22 mouse cellular contexts compared by ENCODE assay signal in the genomic region with DNA sequence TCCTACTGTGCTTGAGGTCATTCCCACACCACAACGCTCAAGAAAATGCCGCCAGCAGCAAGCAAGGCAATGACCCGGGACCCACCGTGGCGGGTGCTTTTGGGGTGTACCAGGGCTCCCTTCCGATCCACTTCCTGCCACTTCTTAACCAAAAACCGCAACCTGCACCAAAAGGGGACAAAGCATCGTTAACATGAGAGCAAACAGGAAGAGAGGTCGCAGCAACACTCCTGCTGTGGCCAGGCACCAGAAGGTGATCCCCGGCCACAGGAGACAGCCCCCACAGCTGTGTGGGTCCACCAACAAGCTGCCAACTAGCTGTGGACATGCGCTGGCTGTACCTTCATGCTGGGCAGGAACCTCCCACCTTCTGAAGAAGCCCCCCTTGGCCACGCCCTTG. TPM values are rescaled to one million over a fixed set of nuclear protein-coding genes. Genes with fewer than 3 reads are reported as not detected.
A peak's percentile ranks its signal among the peaks of the same experiment; 100 is the strongest.
DNase-seq lines count a peak whose midpoint lies in the region; ATAC-seq and TF ChIP-seq lines count a peak whose summit lies in the region.
"Had no signal": no experiment of that assay in that cellular context is flagged by ENCODE, and none has a peak within 500 bp of the region (broad histone marks: within the 10 kb centered on the region; RNA-seq: fewer than 3 reads in every experiment).

No protein-coding gene starts in this region.

- no peak for ATAC-seq in liver, postnatal 0 days
- no peak for ATAC-seq in liver, embryonic 12.5 days
- peak; percentile 79 for ATAC-seq in common myeloid progenitor, adult 5-6 weeks (replicated peaks; ENCODE audit: low read depth, poor library complexity, severe bottlenecking)
- ATAC-seq in hindbrain, embryonic 16.5 days = no peak
- ATAC-seq: midbrain, embryonic 13.5 days had no signal

- no peak overlapping the region for H3K4me2 ChIP-seq in liver, postnatal 0 days (ENCODE audit: low read depth, low read length)
- no peak overlapping the region for H3K4me2 ChIP-seq in liver, embryonic 12.5 days
- H3K4me2 ChIP-seq in hindbrain, embryonic 16.5 days (ENCODE audit: low read length) = no peak overlapping the region
- H3K4me2 ChIP-seq: forebrain, embryonic 12.5 days; heart, embryonic 15.5 days; liver, embryonic 13.5 days; midbrain, embryonic 13.5 days had no signal

- peak; percentile 22 for DNase-seq in liver, postnatal 0 days
- DNase-seq in natural killer cell, adult 2 months (ENCODE audit: low spot score in 2 of 2) = peak; percentile 47 to 53
- peak; percentile 57 to 68 for DNase-seq in thymus, postnatal 36 days
- DNase-seq in Muller cell, postnatal 12 days (ENCODE audit: inconsistent ontology term) = no peak
- no peak for DNase-seq in midbrain, embryonic 10.5 days (ENCODE audit: low spot score)
- DNase-seq: adrenal gland, adult 8-10 months; cerebellum, adult 8-10 months; embryo, embryonic 11 days; heart, adult 11 months; kidney, adult 11 months; kidney, postnatal 4 days; liver, embryonic 13.5 days; lung, postnatal 10 days; right cerebral cortex, postnatal 25 days had no signal

- H3K4me1 ChIP-seq in liver, postnatal 0 days (ENCODE audit: insufficient read depth) = no peaks in the 10 kb centered on the region
- H3K4me1 ChIP-seq in liver, embryonic 12.5 days = no peaks in the 10 kb centered on the region
- no peaks in the 10 kb centered on the region for H3K4me1 ChIP-seq in hindbrain, embryonic 16.5 days (ENCODE audit: control insufficient read depth, insufficient read depth, low read depth, low read length)
- no peaks in the 10 kb centered on the region for H3K4me1 ChIP-seq in midbrain, embryonic 10.5 days
- H3K4me1 ChIP-seq: forebrain, embryonic 12.5 days; heart, embryonic 15.5 days; limb, embryonic 10.5 days; liver, embryonic 13.5 days; midbrain, embryonic 13.5 days had no signal

- WGBS in liver, postnatal 0 days (ENCODE audit: insufficient replicate concordance) = 52% methylated on average over 12 of the region's 12 CpGs
- 76% methylated on average over 12 of the region's 12 CpGs for WGBS in liver, embryonic 12.5 days (ENCODE audit: insufficient replicate concordance)
- 95% methylated on average over 12 of the region's 12 CpGs for WGBS in hindbrain, embryonic 16.5 days
- 92% methylated on average over 12 of the region's 12 CpGs for WGBS in midbrain, embryonic 10.5 days

- no peaks in the 10 kb centered on the region for H3K27me3 ChIP-seq in liver, postnatal 0 days (ENCODE audit: insufficient read depth, low read length)
- no peaks in the 10 kb centered on the region for H3K27me3 ChIP-seq in liver, embryonic 12.5 days (replicated peaks)
- H3K27me3 ChIP-seq in hindbrain, embryonic 16.5 days (replicated peaks; ENCODE audit: control insufficient read depth, insufficient read depth, low read length) = no peaks in the 10 kb centered on the region
- H3K27me3 ChIP-seq in midbrain, embryonic 10.5 days (ENCODE audit: low read depth, poor library complexity, severe bottlenecking) = no peaks in the 10 kb centered on the region
- H3K27me3 ChIP-seq: forebrain, embryonic 12.5 days; heart, embryonic 15.5 days; liver, embryonic 13.5 days; midbrain, embryonic 13.5 days had no signal

- no peak for TF ChIP-seq EP300 in liver, postnatal 0 days (IDR thresholded peaks at IDR 0.05; ENCODE audit: low read depth)

- H3K9ac ChIP-seq in liver, postnatal 0 days (replicated peaks) = no peak overlapping the region
- H3K9ac ChIP-seq in liver, embryonic 12.5 days = no peak overlapping the region
- no peak overlapping the region for H3K9ac ChIP-seq in hindbrain, embryonic 16.5 days (ENCODE audit: low read depth, low read length)
- H3K9ac ChIP-seq: forebrain, embryonic 12.5 days; heart, embryonic 15.5 days; liver, embryonic 13.5 days; midbrain, embryonic 13.5 days had no signal

- no peak overlapping the region for H3K27ac ChIP-seq in liver, postnatal 0 days (ENCODE audit: low read depth)
- no peak overlapping the region for H3K27ac ChIP-seq in liver, embryonic 12.5 days
- no peak overlapping the region for H3K27ac ChIP-seq in hindbrain, embryonic 16.5 days (ENCODE audit: low read depth, low read length)
- H3K27ac ChIP-seq in midbrain, embryonic 10.5 days (replicated peaks) = no peak overlapping the region
- H3K27ac ChIP-seq: forebrain, embryonic 12.5 days; heart, embryonic 15.5 days; limb, embryonic 10.5 days; liver, embryonic 13.5 days; midbrain, embryonic 13.5 days; stomach, postnatal 0 days had no signal

- no peaks in the 10 kb centered on the region for H3K9me3 ChIP-seq in liver, postnatal 0 days (ENCODE audit: low read length)
- no peaks in the 10 kb centered on the region for H3K9me3 ChIP-seq in liver, embryonic 12.5 days (replicated peaks)
- no peaks in the 10 kb centered on the region for H3K9me3 ChIP-seq in hindbrain, embryonic 16.5 days (ENCODE audit: control insufficient read depth, low read length)
- no peaks in the 10 kb centered on the region for H3K9me3 ChIP-seq in midbrain, embryonic 10.5 days (replicated peaks)
- H3K9me3 ChIP-seq: forebrain, embryonic 12.5 days; heart, embryonic 15.5 days; limb, embryonic 10.5 days; liver, embryonic 13.5 days; midbrain, embryonic 13.5 days had no signal

- TF ChIP-seq CTCF in liver, postnatal 0 days (IDR thresholded peaks at IDR 0.05; ENCODE audit: low read depth) = no peak

- H3K4me3 ChIP-seq in liver, postnatal 0 days (ENCODE audit: low read depth, low read length) = no peak overlapping the region
- H3K4me3 ChIP-seq in liver, embryonic 12.5 days = no peak overlapping the region
- no peak overlapping the region for H3K4me3 ChIP-seq in hindbrain, embryonic 16.5 days (ENCODE audit: low read length)
- H3K4me3 ChIP-seq in midbrain, embryonic 10.5 days = no peak overlapping the region
- H3K4me3 ChIP-seq: forebrain, embryonic 12.5 days; heart, embryonic 15.5 days; limb, embryonic 10.5 days; liver, embryonic 13.5 days; midbrain, embryonic 13.5 days had no signal

- H3K36me3 ChIP-seq in liver, postnatal 0 days (replicated peaks; ENCODE audit: insufficient read depth, low read length) = peaks cover 67% of the 10 kb centered on the region
- peaks cover 86% of the 10 kb centered on the region for H3K36me3 ChIP-seq in liver, embryonic 12.5 days
- peaks cover 10% of the 10 kb centered on the region; the same call in 1 of the 2 replicates for H3K36me3 ChIP-seq in hindbrain, embryonic 16.5 days (ENCODE audit: control insufficient read depth, insufficient read depth, low read length)
- H3K36me3 ChIP-seq in midbrain, embryonic 10.5 days = peaks cover 93% of the 10 kb centered on the region

RNA-seq across cellular contexts. Expression of a gene that starts 9.9 kb away (rescaled TPM):
- polyA plus RNA-seq in liver, postnatal 0 days (2015; fragmentation: Nextera tagmentation; extraction: Ambion mirVana) = 0.67 and 0.97 TPM in 2 replicates
- 2.4 and 2.7 TPM in 2 replicates for polyA plus RNA-seq in liver, embryonic 12.5 days (2016; fragmentation: Nextera tagmentation; extraction: Ambion mirVana)
- total RNA-seq in common myeloid progenitor, adult 5-6 weeks (2017) = 2.6 and 3.1 TPM in 2 replicates
- polyA plus RNA-seq in hindbrain, embryonic 16.5 days (2015; fragmentation: Nextera tagmentation; extraction: Ambion mirVana) = 18.0 and 20.1 TPM in 2 replicates
- polyA plus RNA-seq in midbrain, embryonic 10.5 days (2016; fragmentation: Nextera tagmentation; extraction: Ambion mirVana) = 5.6 and 6.4 TPM in 2 replicates

Comparison
In these comparisons a context has a peak if more than half of its experiments do, and no peak if none do; other contexts are left out.
1. DNase-seq: peak in liver, postnatal 0 days (single experiment), natural killer cell, adult 2 months (2 of 2) and thymus, postnatal 36 days (2 of 2); none in Muller cell, postnatal 12 days (single experiment) and midbrain, embryonic 10.5 days (single experiment).